Mouse (Mus musculus) heart, embryonic 11.5 days (tissue): Measurements from ENCODE around the gene Nexn. TPM values are rescaled to one million over a fixed set of nuclear protein-coding genes. Genes with fewer than 3 reads are reported as not detected.
"Not testable (repeated sequence)": the region's sequence is repeated elsewhere in the genome, so short reads cannot be mapped to it uniquely, and the experiment has no call there.

Experiments
- ATAC-seq: fragments of 200-750 bp; cut with Nextera tagmentation; replicated peaks from 2 replicates; pipeline ENCODE4 v1.8.0; 2017; ENCODE audit warnings: moderate library complexity; ENCODE audit not compliant: insufficient number of reproducible peaks, low FRiP score, low TSS enrichment
- H3K27ac ChIP-seq: fragments of 300-500 bp; sonication (generic); 2 replicates; pipeline ENCODE4 v1.5.1; 2014; ENCODE audit warnings: mild to moderate bottlenecking, low read depth, low read length
- H3K27me3 ChIP-seq: fragments of 300-500 bp; sonication (generic); 2 replicates; pipeline ENCODE4 v1.6.1; 2014; ENCODE audit warnings: mild to moderate bottlenecking, low read length, mixed read lengths; ENCODE audit not compliant: control insufficient read depth, insufficient read depth
- H3K36me3 ChIP-seq: fragments of 300-500 bp; sonication (generic); 2 replicates; pipeline ENCODE4 v1.6.1; 2014; ENCODE audit warnings: mild to moderate bottlenecking, low read length, moderate library complexity, mixed read lengths; ENCODE audit not compliant: control insufficient read depth, insufficient read depth
- H3K4me1 ChIP-seq: fragments of 300-500 bp; sonication (generic); 2 replicates; pipeline ENCODE4 v1.6.1; 2014; ENCODE audit warnings: low read length; ENCODE audit not compliant: control insufficient read depth, insufficient read depth
- H3K4me2 ChIP-seq: fragments of 300-500 bp; sonication (generic); 2 replicates; pipeline ENCODE4 v1.6.1; 2014; ENCODE audit warnings: mild to moderate bottlenecking, moderate library complexity
- H3K4me3 ChIP-seq: fragments of 300-500 bp; sonication (generic); 2 replicates; pipeline ENCODE4 v1.5.1; 2014; ENCODE audit warnings: low read depth, low read length
- H3K9ac ChIP-seq: fragments of 300-500 bp; sonication (generic); 2 replicates; pipeline ENCODE4 v1.6.1; 2014; ENCODE audit warnings: mild to moderate bottlenecking, low read depth, low read length, moderate library complexity
- H3K9me3 ChIP-seq: fragments of 300-500 bp; sonication (generic); replicated peaks from 2 replicates; pipeline ENCODE4 v1.6.1; 2016; ENCODE audit warnings: low read length; ENCODE audit not compliant: control insufficient read depth
- WGBS: fragments of 180-500 bp; shearing (Covaris S2); extraction: QIAGEN DNeasy Blood & Tissue Kit; methylation state at CpG from one replicate; pipeline ENCODE4 v1.1.7; 2014; ENCODE audit not compliant: insufficient replicate concordance; 5-methylcytosine and 5-hydroxymethylcytosine counted together
- polyA plus RNA-seq: library from polyadenylated mRNA; unstranded; fragments of >200 nt; fragmentation: Nextera tagmentation; extraction: Ambion mirVana; gene quantifications from 2 replicates; pipeline ENCODE4 v1.2.1, GENCODE M21; 2014

Nexn gene
- polyA plus RNA-seq, 1 experiment from 2014 or later, result 210 TPM

- no peaks in the 10 kb centered on the region for H3K9me3 ChIP-seq
- H3K36me3 ChIP-seq, result no peaks in the 10 kb centered on the region
- WGBS, result 66% methylated on average over 3 of the region's 3 CpGs
- H3K4me1 ChIP-seq, result peaks cover 4% of the 10 kb centered on the region; the same call in 1 of the 2 replicates
- H3K9ac ChIP-seq, result no peak overlapping the region
- no peak overlapping the region for H3K4me3 ChIP-seq
- H3K27me3 ChIP-seq, result no peaks in the 10 kb centered on the region
- no peak for ATAC-seq
- H3K27ac ChIP-seq, result no peak overlapping the region
- no peak overlapping the region for H3K4me2 ChIP-seq
Measured at GRCm38 (mm10) chr3:152203996-152204395, 62.2 kb downstream of the Nexn start.

- peaks cover under 1% of the 10 kb centered on the region; the same call in 1 of the 2 replicates for H3K4me1 ChIP-seq
- no peaks in the 10 kb centered on the region for H3K36me3 ChIP-seq
- no peak overlapping the region for H3K4me2 ChIP-seq
- WGBS, result 75% methylated on average over 6 of the region's 6 CpGs
- no peak overlapping the region for H3K27ac ChIP-seq
- no peaks in the 10 kb centered on the region for H3K27me3 ChIP-seq
- no peak for ATAC-seq
- H3K4me3 ChIP-seq, result no peak overlapping the region
- H3K9ac ChIP-seq, result no peak overlapping the region
- H3K9me3 ChIP-seq, result no peaks in the 10 kb centered on the region
Measured at GRCm38 (mm10) chr3:152203411-152203810, 62.7 kb downstream of the Nexn start.

GRCm38 (mm10) chr3:152202942-152203341 lies 63.2 kb downstream of the Nexn start:
- ATAC-seq, result no peak
- H3K4me3 ChIP-seq, result no peak overlapping the region
- H3K9ac ChIP-seq, result no peak overlapping the region
- H3K36me3 ChIP-seq, result no peaks in the 10 kb centered on the region
- no peaks in the 10 kb centered on the region for H3K4me1 ChIP-seq
- H3K9me3 ChIP-seq, result no peaks in the 10 kb centered on the region
- no peaks in the 10 kb centered on the region for H3K27me3 ChIP-seq
- H3K27ac ChIP-seq, result no peak overlapping the region
- no peak overlapping the region for H3K4me2 ChIP-seq

- no peak for ATAC-seq
- no peaks in the 10 kb centered on the region for H3K4me1 ChIP-seq
- no peak overlapping the region for H3K4me2 ChIP-seq
- H3K27me3 ChIP-seq, result no peaks in the 10 kb centered on the region
- WGBS, result 54% methylated on average over 2 of the region's 2 CpGs
- H3K4me3 ChIP-seq, result no peak overlapping the region
- no peaks in the 10 kb centered on the region for H3K36me3 ChIP-seq
- H3K9me3 ChIP-seq, result no peaks in the 10 kb centered on the region
- no peak overlapping the region for H3K9ac ChIP-seq
- no peak overlapping the region for H3K27ac ChIP-seq
Measured at GRCm38 (mm10) chr3:152201651-152202050, 64.5 kb downstream of the Nexn start.

- Histone ChIP-seq H3K36me3 (no peaks in the 10 kb centered on the region), H3K9me3 (no peaks in the 10 kb centered on the region), H3K4me2 (no peak overlapping the region), H3K27ac (no peak overlapping the region), H3K4me1 (no peaks in the 10 kb centered on the region), H3K9ac (no peak overlapping the region), H3K4me3 (no peak overlapping the region), H3K27me3 (no peaks in the 10 kb centered on the region)
- no peak for ATAC-seq
- WGBS, result 88% methylated on average over 3 of the region's 3 CpGs
Measured at GRCm38 (mm10) chr3:152201181-152201580, 65.0 kb downstream of the Nexn start.

- H3K9me3 ChIP-seq, result no peaks in the 10 kb centered on the region
- no peak for ATAC-seq
- H3K9ac ChIP-seq, result no peak overlapping the region
- H3K4me3 ChIP-seq, result no peak overlapping the region
- H3K4me1 ChIP-seq, result no peaks in the 10 kb centered on the region
- 63% methylated on average over 3 of the region's 3 CpGs for WGBS
- H3K36me3 ChIP-seq, result no peaks in the 10 kb centered on the region
- H3K27me3 ChIP-seq, result no peaks in the 10 kb centered on the region
- H3K4me2 ChIP-seq, result no peak overlapping the region
- no peak overlapping the region for H3K27ac ChIP-seq
Measured at GRCm38 (mm10) chr3:152199125-152199524, 67.0 kb downstream of the Nexn start.

GRCm38 (mm10) chr3:152197246-152197645 lies 68.9 kb downstream of the Nexn start:
- H3K27ac ChIP-seq, result peak overlapping the region; percentile 68; the same call in 1 of the 2 replicates

GRCm38 (mm10) chr3:152193635-152194097 lies 72.5 kb downstream of the Nexn start:
- no peaks in the 10 kb centered on the region for H3K9me3 ChIP-seq
- peak overlapping the region; percentile 54 for H3K4me2 ChIP-seq
- no peaks in the 10 kb centered on the region for H3K36me3 ChIP-seq
- peaks cover 17% of the 10 kb centered on the region for H3K4me1 ChIP-seq
- peak; percentile 91 for ATAC-seq
- WGBS, result 1% methylated on average over 17 of the region's 17 CpGs
- H3K27me3 ChIP-seq, result no peaks in the 10 kb centered on the region
- H3K9ac ChIP-seq, result peak overlapping the region; percentile 85
- H3K27ac ChIP-seq, result peak overlapping the region; percentile 92
- H3K4me3 ChIP-seq, result peak overlapping the region; percentile 51

More at GRCm38 (mm10) chr3:152197246-152197645, 68.9 kb downstream of the Nexn start:
- H3K4me2 ChIP-seq, H3K36me3 ChIP-seq, H3K4me3 ChIP-seq, H3K27me3 ChIP-seq, H3K9me3 ChIP-seq, H3K4me1 ChIP-seq, H3K9ac ChIP-seq: not testable (repeated sequence)
- WGBS, result 17% methylated on average over 2 of the region's 2 CpGs
- peak; percentile 64 for ATAC-seq

GRCm38 (mm10) chr3:152193177-152193576 lies 73.0 kb downstream of the Nexn start:
- Histone ChIP-seq H3K36me3 (no peaks in the 10 kb centered on the region), H3K4me3 (peak overlapping the region; percentile 51), H3K27me3 (no peaks in the 10 kb centered on the region), H3K4me2 (peak overlapping the region; percentile 54), H3K4me1 (peaks cover 19% of the 10 kb centered on the region), H3K9ac (peak overlapping the region; percentile 85), H3K9me3 (no peaks in the 10 kb centered on the region), H3K27ac (peak overlapping the region; percentile 92)
- WGBS, result 5% methylated on average over 7 of the region's 7 CpGs
- no peak for ATAC-seq
